Mouse (Mus musculus): ENCODE measurements around the gene a. TPM values are rescaled to one million over a fixed set of nuclear protein-coding genes. Genes with fewer than 3 reads are reported as not detected.
"Not testable (repeated sequence)": the region's sequence is repeated elsewhere in the genome, so short reads cannot be mapped to it uniquely, and the experiment has no call there.

Gene a
- polyA plus RNA-seq, 1 experiment from 2014 or later: 44.6 TPM

- DNase-seq (ENCODE audit: low spot score): no peak
Observed at GRCm38 (mm10) chr2:154836537-154836936, 45.3 kb downstream of the a start.

DNA sequence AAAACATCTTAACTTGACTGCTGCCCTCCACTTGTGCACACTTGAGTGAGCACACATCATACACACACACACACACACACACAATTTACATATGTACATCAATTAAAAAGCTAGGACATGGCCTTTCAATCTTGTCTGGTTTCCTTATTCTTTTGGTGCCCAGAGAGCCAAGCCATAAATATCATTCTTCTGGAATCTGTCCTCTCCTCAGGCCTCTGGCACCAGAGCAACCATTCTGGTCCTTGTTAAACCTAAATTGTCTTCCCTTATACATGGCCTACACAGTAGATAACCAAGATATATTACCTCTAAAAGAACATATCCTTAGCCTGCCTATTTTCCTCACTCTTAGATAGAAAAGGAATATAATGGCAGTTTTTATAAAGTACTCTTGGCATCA, 56.9 kb downstream of the a start:
- DNase-seq (ENCODE audit: low spot score): no peak

GRCm38 (mm10) chr2:154855383-154855782, 64.2 kb downstream of the a start:
- DNase-seq (ENCODE audit: low spot score): peak; percentile 78

- DNase-seq (ENCODE audit: low spot score): no peak
Observed at GRCm38 (mm10) chr2:154863672-154864071, 72.5 kb downstream of the a start.

DNA sequence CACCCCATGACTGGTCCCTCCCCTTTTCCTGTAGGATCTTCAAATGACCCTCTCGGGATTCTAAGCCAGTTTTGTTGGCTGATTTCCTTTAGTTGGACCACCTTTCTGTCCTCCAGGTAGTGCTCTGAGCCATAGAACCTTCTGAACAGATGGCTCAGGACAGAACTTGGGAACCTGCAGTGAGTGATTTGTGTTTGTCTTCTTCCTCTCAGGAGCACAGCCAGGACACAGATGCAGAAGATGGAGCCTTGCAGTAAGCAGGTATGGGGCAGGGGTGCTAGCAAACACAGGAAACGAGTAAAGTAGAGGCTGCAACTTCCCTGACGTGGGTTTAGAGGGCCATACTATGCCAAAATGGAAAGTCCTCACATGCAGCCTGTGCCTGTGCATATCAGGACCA, 74.5 kb downstream of the a start:
- no peak for DNase-seq (ENCODE audit: low spot score)

DNA sequence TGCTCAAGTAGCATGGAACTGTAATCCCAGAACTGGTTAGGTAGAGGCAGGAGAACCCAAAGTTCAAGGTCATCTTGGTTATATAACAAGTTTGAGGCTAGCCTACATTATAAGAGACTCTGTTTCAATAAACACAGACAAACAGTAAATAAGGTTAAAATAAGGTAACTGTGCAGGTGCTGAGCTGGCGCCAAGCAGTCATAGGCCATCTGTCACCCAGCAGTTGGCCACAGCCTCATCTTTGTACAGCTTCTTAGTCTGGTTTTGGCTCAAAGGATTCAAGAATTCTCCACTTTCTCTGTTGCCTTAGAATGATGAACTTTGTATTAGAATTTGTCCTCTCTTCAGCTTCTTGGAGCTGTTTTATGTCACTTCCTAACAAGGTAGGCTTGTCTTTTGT, 76.9 kb downstream of the a start:
- no peak for DNase-seq (ENCODE audit: low spot score)

DNA sequence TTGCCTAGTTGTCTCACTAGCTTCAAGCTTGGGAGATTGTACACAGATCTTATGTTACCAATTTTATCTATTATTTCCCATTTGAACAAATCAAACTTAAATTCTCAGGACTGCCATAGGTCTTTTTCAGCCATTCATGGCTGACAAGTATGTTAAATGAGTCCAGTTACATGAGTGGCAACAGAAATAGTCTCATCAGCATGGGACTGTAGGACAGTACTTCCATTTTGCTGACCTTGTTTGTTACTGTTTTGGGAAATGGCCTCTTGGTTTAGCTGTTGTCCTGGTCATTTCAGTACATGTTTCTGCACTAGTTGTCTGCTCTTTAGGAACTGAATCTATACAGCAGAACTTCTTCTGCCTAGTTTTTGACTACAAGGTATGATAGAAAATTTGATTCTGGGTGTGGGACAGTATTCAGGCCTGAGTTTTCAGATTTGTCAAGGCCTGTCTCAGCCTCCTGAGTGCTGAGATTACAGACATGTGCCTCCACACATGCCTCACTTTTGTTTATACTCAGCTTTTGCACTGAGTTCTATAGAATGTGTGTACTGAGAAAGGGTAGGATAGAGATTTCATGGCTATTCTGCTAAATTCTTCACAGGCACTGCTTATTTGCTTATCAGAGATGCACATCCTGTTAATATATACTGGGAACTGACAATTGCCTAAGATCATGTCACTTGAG, 78.9 kb downstream of the a start:
- no peak for DNase-seq (ENCODE audit: low spot score)

- no peak for DNase-seq (ENCODE audit: low spot score)
Observed at GRCm38 (mm10) chr2:154876621-154877020, 85.4 kb downstream of the a start.

- DNase-seq (ENCODE audit: low spot score): no peak
Observed at GRCm38 (mm10) chr2:154891585-154891984, 100.4 kb downstream of the a start.

DNA sequence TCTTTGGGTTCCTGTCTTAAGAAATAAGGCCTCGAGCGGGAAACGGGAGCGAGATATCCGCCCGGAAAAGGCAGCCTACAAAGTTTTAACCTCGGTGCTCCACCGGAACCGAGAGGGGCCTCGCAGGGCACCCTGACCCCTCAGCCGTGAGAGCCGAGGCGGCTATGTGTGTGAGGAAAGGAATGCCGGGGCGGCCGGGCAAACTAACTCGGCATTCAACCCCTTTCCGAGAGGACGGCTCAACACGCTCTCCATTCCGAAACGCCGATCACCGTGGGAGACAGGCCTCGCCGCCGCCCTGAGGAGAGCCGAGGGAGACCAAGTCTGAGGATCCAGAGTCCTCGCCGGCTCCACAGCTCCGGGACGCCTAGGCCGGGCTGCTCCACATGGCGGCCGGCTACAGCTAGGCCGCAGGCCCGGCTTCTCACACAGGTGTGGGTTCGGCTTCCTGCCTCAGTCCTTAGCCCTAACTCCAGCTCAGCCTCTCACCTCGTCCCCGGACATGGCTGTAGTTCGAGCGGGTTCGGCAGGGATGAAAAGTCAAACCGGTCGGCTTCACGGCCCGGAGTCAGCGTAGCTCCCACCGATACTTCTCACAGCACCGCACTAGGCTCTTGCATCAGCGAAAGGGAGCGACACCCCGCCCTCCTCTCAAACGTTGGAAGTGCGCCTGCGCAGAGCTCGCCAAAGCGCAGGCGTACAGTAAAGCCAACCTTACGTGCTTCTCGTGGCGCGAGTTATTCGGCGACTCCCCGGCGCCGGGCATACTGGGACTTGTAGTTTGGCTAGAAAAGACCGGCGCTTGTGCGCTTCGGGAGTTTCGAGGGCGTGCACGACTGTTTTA, 101.2 kb downstream of the a start, which contains the start of gene Eif2s2:
Eif2s2 (minus strand) TSS at position 735 of the 844 bp plus-strand sequence.
- DNase-seq (ENCODE audit: low spot score): peak; percentile 99

GRCm38 (mm10) chr2:154893045-154893385, 101.8 kb downstream of the a start:
- DNase-seq (ENCODE audit: low spot score): no peak

DNA sequence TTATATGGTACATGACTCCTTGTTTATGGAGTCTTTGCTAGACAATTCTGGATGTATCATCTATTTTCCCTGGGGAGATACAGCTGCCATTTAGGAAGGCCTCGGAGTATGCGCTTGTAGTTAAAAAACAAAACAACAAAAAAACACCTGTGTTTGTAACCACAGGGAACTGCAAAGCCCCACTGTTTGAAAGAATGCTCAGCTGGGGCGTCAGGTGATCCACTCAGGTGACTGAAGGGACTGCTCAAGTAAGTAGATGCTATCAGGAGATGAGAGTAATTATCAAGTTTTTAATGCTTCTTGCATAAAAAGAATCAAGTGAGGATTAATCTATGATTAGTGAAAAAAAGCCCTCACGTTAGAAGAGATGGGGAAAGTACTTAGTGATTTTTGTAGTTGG, 102.3 kb downstream of the a start:
- DNase-seq (ENCODE audit: low spot score): no peak

GRCm38 (mm10) chr2:154899004-154899403, 107.8 kb downstream of the a start:
- not testable (repeated sequence) for DNase-seq (ENCODE audit: low spot score)

DNA sequence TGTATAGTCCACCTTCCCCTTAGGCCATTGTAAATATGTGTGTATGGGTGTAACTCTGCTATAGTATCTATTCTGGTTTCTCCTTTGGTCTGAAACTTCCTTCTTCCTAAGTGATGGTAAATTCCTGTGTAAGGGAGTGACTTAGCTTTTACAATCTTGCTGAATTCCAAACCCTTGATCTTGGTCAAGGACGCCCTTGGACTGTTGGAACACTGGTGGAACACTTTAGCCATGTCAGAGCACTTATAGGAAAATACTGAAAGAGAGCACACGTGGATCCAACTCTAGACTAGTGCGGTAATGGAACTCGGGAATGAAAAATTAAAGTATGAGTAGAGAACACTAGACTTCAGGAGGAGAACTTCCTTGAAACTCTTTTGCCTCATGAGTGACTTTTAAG, 108.2 kb downstream of the a start:
- not testable (repeated sequence) for DNase-seq (ENCODE audit: low spot score)

- DNase-seq (ENCODE audit: low spot score): no peak
Observed at GRCm38 (mm10) chr2:154902111-154902510, 110.9 kb downstream of the a start.

DNA sequence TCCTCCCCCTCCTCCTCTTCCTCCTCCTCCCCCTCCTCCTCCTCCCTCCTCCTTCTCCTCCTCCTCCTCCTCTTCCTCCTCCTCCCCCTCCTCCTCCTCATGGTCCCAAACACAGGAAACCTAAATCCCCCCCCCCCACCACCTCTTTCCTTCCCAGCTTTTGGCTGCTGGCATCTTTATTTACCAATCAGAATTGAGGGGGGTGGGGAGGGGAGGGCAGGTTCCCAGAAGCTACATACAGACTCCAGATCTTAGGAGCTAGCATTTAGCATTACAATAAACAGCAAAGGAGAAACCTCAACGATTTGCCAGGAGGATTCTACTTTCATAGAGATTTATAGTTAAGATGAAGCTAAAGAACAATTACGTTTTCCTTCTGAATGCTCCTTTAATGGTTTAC, 114.6 kb downstream of the a start:
- no peak for DNase-seq (ENCODE audit: low spot score)

GRCm38 (mm10) chr2:154908223-154908622, 117.0 kb downstream of the a start:
- DNase-seq (ENCODE audit: low spot score): peak; percentile 12

- DNase-seq (ENCODE audit: low spot score): no peak
Observed at GRCm38 (mm10) chr2:154909789-154910188, 118.6 kb downstream of the a start.

DNA sequence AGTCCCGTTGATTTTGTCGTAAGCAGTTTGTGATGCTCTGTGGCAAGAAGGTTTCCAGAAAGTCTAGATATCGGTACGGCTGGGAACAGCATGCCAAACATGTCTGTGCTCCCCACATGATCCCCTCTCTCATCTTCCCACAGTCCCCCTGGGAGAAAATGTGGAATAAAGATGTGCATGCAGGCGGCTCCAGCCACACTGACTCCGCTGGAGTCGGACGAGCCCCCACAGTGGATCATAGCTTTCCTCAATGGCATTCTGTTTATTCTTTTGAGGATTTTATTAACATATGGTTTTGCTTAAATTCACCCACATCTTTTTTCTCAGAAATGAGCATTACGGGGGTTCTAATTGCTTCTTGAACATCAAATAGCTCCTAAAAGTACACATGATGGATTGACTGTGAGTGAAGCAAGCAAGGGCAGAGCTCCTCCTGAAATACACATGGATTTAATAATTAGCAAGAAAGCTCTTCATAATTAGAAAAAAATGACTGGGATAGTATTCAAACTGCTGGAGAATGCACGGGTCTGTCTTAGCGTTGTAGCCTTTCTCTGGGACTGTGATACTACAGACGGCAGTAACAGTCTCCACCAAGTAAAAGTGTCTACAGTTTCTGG, 124.8 kb downstream of the a start:
- DNase-seq (ENCODE audit: low spot score): no peak

- DNase-seq (ENCODE audit: low spot score): peak; percentile 67
Observed at GRCm38 (mm10) chr2:154916547-154916946, 125.3 kb downstream of the a start.

GRCm38 (mm10) chr2:154917866-154918641, 126.9 kb downstream of the a start:
- no peak for DNase-seq (ENCODE audit: low spot score)

DNA sequence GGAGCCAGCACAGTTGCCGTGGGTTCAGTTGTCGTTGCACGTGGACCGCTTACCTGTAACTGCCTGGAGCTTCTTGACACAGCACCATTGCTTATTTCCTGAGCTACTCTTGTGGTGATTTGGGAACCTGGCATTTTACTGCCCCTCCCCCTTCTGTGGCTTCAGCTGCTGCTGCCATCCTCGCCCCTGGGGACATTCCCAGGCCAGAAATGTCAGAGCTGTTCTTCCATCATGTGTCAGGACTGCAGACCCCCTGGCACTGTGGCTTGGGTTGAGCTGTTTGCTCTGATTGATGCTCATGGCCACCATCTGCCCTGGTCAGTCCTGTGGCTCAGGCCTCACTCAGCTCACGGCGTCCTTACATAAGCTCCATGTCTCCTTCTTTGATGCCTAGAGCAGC, 129.7 kb downstream of the a start:
- no peak for DNase-seq (ENCODE audit: low spot score)

Measured in thymus, postnatal 0 days (tissue).